Mouse (Mus musculus) hindbrain, embryonic 11.5 days (tissue): ENCODE results near the gene Rbfox1. TPM values are rescaled to one million over a fixed set of nuclear protein-coding genes. Genes with fewer than 3 reads are reported as not detected.

Experiments used
- ATAC-seq: fragments of 200-750 bp; cut with Nextera tagmentation; 2 replicates; pipeline ENCODE4 v1.8.0; 2017; ENCODE audit warnings: mild to moderate bottlenecking, moderate TSS enrichment, moderate library complexity; ENCODE audit not compliant: low FRiP score
- DNase-seq: peaks from one replicate; pipeline ENCODE4 v3.0.0-alpha.2; 2015; ENCODE audit warnings: low spot score
- H3K27ac ChIP-seq: fragments of 300-500 bp; sonication (generic); 2 replicates; pipeline ENCODE4 v1.5.1; 2014; ENCODE audit warnings: mild to moderate bottlenecking, low read depth, low read length
- H3K27me3 ChIP-seq: fragments of 300-500 bp; sonication (generic); 2 replicates; pipeline ENCODE4 v1.6.1; 2014; ENCODE audit warnings: mild to moderate bottlenecking, low read length, moderate library complexity, mixed read lengths; ENCODE audit not compliant: control insufficient read depth, insufficient read depth
- H3K36me3 ChIP-seq: fragments of 300-500 bp; sonication (generic); 2 replicates; pipeline ENCODE4 v1.6.1; 2014; ENCODE audit warnings: mild to moderate bottlenecking, low read length, moderate library complexity, mixed read lengths; ENCODE audit not compliant: control insufficient read depth, insufficient read depth
- H3K4me1 ChIP-seq: fragments of 300-500 bp; sonication (generic); replicated peaks from 2 replicates; pipeline ENCODE4 v1.6.1; 2014; ENCODE audit warnings: low read length, mixed read lengths; ENCODE audit not compliant: control insufficient read depth, insufficient read depth
- H3K4me2 ChIP-seq: fragments of 300-500 bp; sonication (generic); replicated peaks from 2 replicates; pipeline ENCODE4 v1.6.1; 2014; ENCODE audit warnings: mild to moderate bottlenecking, low read depth, low read length
- H3K4me3 ChIP-seq: fragments of 300-500 bp; sonication (generic); 2 replicates; pipeline ENCODE4 v1.5.1; 2014; ENCODE audit warnings: low read depth, low read length
- H3K9ac ChIP-seq: fragments of 300-500 bp; sonication (generic); 2 replicates; pipeline ENCODE4 v1.6.1; 2014; ENCODE audit warnings: low read depth, low read length
- H3K9me3 ChIP-seq: fragments of 300-500 bp; sonication (generic); 2 replicates; pipeline ENCODE4 v1.6.1; 2016; ENCODE audit warnings: low read length; ENCODE audit not compliant: control insufficient read depth
- WGBS: fragments of 180-500 bp; shearing (Covaris S2); extraction: QIAGEN DNeasy Blood & Tissue Kit; methylation state at CpG from one replicate; pipeline ENCODE4 v1.1.7; 2014; 5-methylcytosine and 5-hydroxymethylcytosine counted together
- polyA plus RNA-seq: library from polyadenylated mRNA; unstranded; fragments of >200 nt; fragmentation: Nextera tagmentation; extraction: Ambion mirVana; gene quantifications from 2 replicates; pipeline ENCODE4 v1.2.1, GENCODE M21; 2014

Rbfox1 gene
- polyA plus RNA-seq, 1 experiment from 2014 or later = 20.3 TPM

- Histone ChIP-seq H3K4me2 (no peak overlapping the region), H3K9ac (no peak overlapping the region), H3K4me1 (no peaks in the 10 kb centered on the region; the same call in 1 of the 2 replicates), H3K36me3 (no peaks in the 10 kb centered on the region), H3K27me3 (no peaks in the 10 kb centered on the region), H3K9me3 (no peaks in the 10 kb centered on the region), H3K27ac (no peak overlapping the region), H3K4me3 (no peak overlapping the region)
- DNase-seq (no peak), ATAC-seq (no peak)
- WGBS = 83% methylated on average over 3 of the region's 3 CpGs
Measured at GRCm38 (mm10) chr16:7057789-7058188, 1172.6 kb downstream of the Rbfox1 start.

- Histone ChIP-seq H3K9me3 (no peaks in the 10 kb centered on the region), H3K9ac (no peak overlapping the region), H3K27me3 (no peaks in the 10 kb centered on the region), H3K27ac (no peak overlapping the region), H3K4me3 (no peak overlapping the region), H3K4me1 (no peaks in the 10 kb centered on the region), H3K36me3 (no peaks in the 10 kb centered on the region), H3K4me2 (no peak overlapping the region)
- ATAC-seq (no peak), DNase-seq (no peak)
- WGBS = 82% methylated on average over 1 of the region's 1 CpGs
Measured at GRCm38 (mm10) chr16:7058556-7058955, 1173.4 kb downstream of the Rbfox1 start.

GRCm38 (mm10) chr16:7059596-7059995 lies 1174.4 kb downstream of the Rbfox1 start:
- Histone ChIP-seq H3K9ac (no peak overlapping the region), H3K4me3 (no peak overlapping the region), H3K27ac (no peak overlapping the region), H3K27me3 (no peaks in the 10 kb centered on the region), H3K4me1 (no peaks in the 10 kb centered on the region), H3K36me3 (no peaks in the 10 kb centered on the region), H3K9me3 (no peaks in the 10 kb centered on the region), H3K4me2 (no peak overlapping the region)
- no peak for ATAC-seq
- no peak for DNase-seq
- WGBS = 80% methylated on average over 4 of the region's 4 CpGs

- Histone ChIP-seq H3K9ac (no peak overlapping the region), H3K4me3 (no peak overlapping the region), H3K4me2 (no peak overlapping the region), H3K36me3 (no peaks in the 10 kb centered on the region), H3K9me3 (no peaks in the 10 kb centered on the region), H3K27me3 (no peaks in the 10 kb centered on the region), H3K27ac (no peak overlapping the region), H3K4me1 (no peaks in the 10 kb centered on the region)
- DNase-seq = peak; percentile 54
- WGBS = 30% methylated on average over 3 of the region's 3 CpGs
- peak; percentile 49; the same call in 1 of the 2 replicates for ATAC-seq
Measured at GRCm38 (mm10) chr16:7060864-7061263, 1175.7 kb downstream of the Rbfox1 start.

- 86% methylated on average over 6 of the region's 6 CpGs for WGBS
Measured at GRCm38 (mm10) chr16:7062512-7062911, 1177.4 kb downstream of the Rbfox1 start.

GRCm38 (mm10) chr16:7067109-7067508 lies 1182.0 kb downstream of the Rbfox1 start:
- Histone ChIP-seq H3K4me2 (no peak overlapping the region), H3K27ac (no peak overlapping the region), H3K9ac (no peak overlapping the region), H3K36me3 (no peaks in the 10 kb centered on the region), H3K4me1 (no peaks in the 10 kb centered on the region), H3K4me3 (no peak overlapping the region), H3K9me3 (no peaks in the 10 kb centered on the region), H3K27me3 (no peaks in the 10 kb centered on the region)
- WGBS = 89% methylated on average over 8 of the region's 8 CpGs
- no peak for ATAC-seq
- DNase-seq = no peak

More at GRCm38 (mm10) chr16:7062512-7062911, 1177.4 kb downstream of the Rbfox1 start:
- Histone ChIP-seq H3K9ac (no peak overlapping the region), H3K4me3 (no peak overlapping the region), H3K4me1 (no peaks in the 10 kb centered on the region), H3K4me2 (no peak overlapping the region), H3K9me3 (no peaks in the 10 kb centered on the region), H3K27me3 (no peaks in the 10 kb centered on the region), H3K27ac (no peak overlapping the region), H3K36me3 (no peaks in the 10 kb centered on the region)
- no peak for DNase-seq
- ATAC-seq = no peak

- no peak for ATAC-seq
- H3K9ac ChIP-seq = no peak overlapping the region
- H3K27me3 ChIP-seq = no peaks in the 10 kb centered on the region
- no peak overlapping the region for H3K4me3 ChIP-seq
- H3K4me2 ChIP-seq = no peak overlapping the region
- whole genome bisulfite sequencing = 71% methylated on average over 8 of the region's 8 CpGs
- DNase-seq = no peak
- no peaks in the 10 kb centered on the region for H3K9me3 ChIP-seq
- H3K27ac ChIP-seq = no peak overlapping the region
- no peaks in the 10 kb centered on the region for H3K4me1 ChIP-seq
- H3K36me3 ChIP-seq = no peaks in the 10 kb centered on the region
Measured at GRCm38 (mm10) chr16:7069599-7069998, 1184.4 kb downstream of the Rbfox1 start.

GRCm38 (mm10) chr16:7074786-7075185 lies 1189.6 kb downstream of the Rbfox1 start:
- 78% methylated on average over 4 of the region's 4 CpGs for whole genome bisulfite sequencing
- no peak for ATAC-seq

GRCm38 (mm10) chr16:7075749-7076148 lies 1190.6 kb downstream of the Rbfox1 start:
- no peak for ATAC-seq
- no peak overlapping the region for H3K27ac ChIP-seq
- no peak for DNase-seq
- no peak overlapping the region for H3K4me2 ChIP-seq
- H3K9ac ChIP-seq = no peak overlapping the region
- 82% methylated on average over 6 of the region's 6 CpGs for WGBS
- H3K4me3 ChIP-seq = no peak overlapping the region
- H3K4me1 ChIP-seq = no peaks in the 10 kb centered on the region
- no peaks in the 10 kb centered on the region for H3K27me3 ChIP-seq
- H3K36me3 ChIP-seq = no peaks in the 10 kb centered on the region
- H3K9me3 ChIP-seq = no peaks in the 10 kb centered on the region

More at GRCm38 (mm10) chr16:7074786-7075185, 1189.6 kb downstream of the Rbfox1 start:
- Histone ChIP-seq H3K36me3 (no peaks in the 10 kb centered on the region), H3K27me3 (no peaks in the 10 kb centered on the region), H3K9ac (no peak overlapping the region), H3K27ac (no peak overlapping the region), H3K4me2 (no peak overlapping the region), H3K4me1 (no peaks in the 10 kb centered on the region), H3K9me3 (no peaks in the 10 kb centered on the region), H3K4me3 (no peak overlapping the region)
- no peak for DNase-seq
